Mouse (Mus musculus) macrophage (primary cell): ENCODE data around the gene Col8a1. TPM values are rescaled to one million over a fixed set of nuclear protein-coding genes. Genes with fewer than 3 reads are reported as not detected.
A peak's percentile ranks its signal among the peaks of the same experiment; 100 is the strongest.

ENCODE experiments used
- H3K27ac ChIP-seq: fragments of 350-480 bp; formaldehyde crosslinking; 2 replicates; pipeline ENCODE4 v1.9.0; 2021
- H3K36me3 ChIP-seq: fragments of 350-480 bp; formaldehyde crosslinking; 2 replicates; pipeline ENCODE4 v1.9.0; 2021; ENCODE audit errors: inconsistent target
- H3K4me3 ChIP-seq: fragments of 350-480 bp; formaldehyde crosslinking; 2 replicates; pipeline ENCODE4 v1.9.0; 2021; ENCODE audit errors: inconsistent target
- H3K79me2 ChIP-seq: fragments of 350-480 bp; formaldehyde crosslinking; 2 replicates; pipeline ENCODE4 v1.9.0; 2021; ENCODE audit errors: inconsistent target
- WGBS: methylation state at CpG from one replicate; pipeline ENCODE4 v1.1.7; 2026; ENCODE audit warnings: inconsistent platforms; ENCODE audit not compliant: missing documents; 5-methylcytosine and 5-hydroxymethylcytosine counted together
- polyA plus RNA-seq: library from polyadenylated mRNA; stranded (reverse); fragments of 250-400 nt; gene quantifications from 3 replicates; pipeline ENCODE4 v1.2.4, GENCODE M21; 2018; ENCODE audit warnings: inconsistent platforms

Gene Col8a1
- polyA plus RNA-seq, 1 experiment from 2014 or later = 0.03 TPM

GRCm38 (mm10) chr16:57606444-57607227, 147.9 kb downstream of the Col8a1 start, which contains the start of gene Cmss1:
Gene Cmss1 (minus strand): TSS chr16:57606864.
- 1% methylated on average over 64 of the region's 64 CpGs for WGBS

GRCm38 (mm10) chr16:57601031-57601430, 153.5 kb downstream of the Col8a1 start:
- no peaks in the 10 kb centered on the region for H3K36me3 ChIP-seq
- no peaks in the 10 kb centered on the region for H3K79me2 ChIP-seq
- no peak overlapping the region for H3K27ac ChIP-seq
- no peak overlapping the region for H3K4me3 ChIP-seq

More at GRCm38 (mm10) chr16:57606444-57607227, 147.9 kb downstream of the Col8a1 start, which contains the start of gene Cmss1:
- Histone ChIP-seq H3K36me3 (no peaks in the 10 kb centered on the region), H3K4me3 (peak within 1 kb of the TSS; percentile 56), H3K27ac (peak within 1 kb of the TSS; percentile 84), H3K79me2 (no peaks in the 10 kb centered on the region)

GRCm38 (mm10) chr16:57597295-57597957, 157.1 kb downstream of the Col8a1 start:
- H3K4me3 ChIP-seq = no peak overlapping the region
- no peaks in the 10 kb centered on the region for H3K79me2 ChIP-seq
- no peak overlapping the region for H3K27ac ChIP-seq
- WGBS = 89% methylated on average over 4 of the region's 4 CpGs
- H3K36me3 ChIP-seq = no peaks in the 10 kb centered on the region

- Histone ChIP-seq H3K27ac (no peak overlapping the region), H3K4me3 (no peak overlapping the region), H3K79me2 (no peaks in the 10 kb centered on the region), H3K36me3 (no peaks in the 10 kb centered on the region)
- WGBS = 41% methylated on average over 7 of the region's 7 CpGs
Measured at GRCm38 (mm10) chr16:57593422-57594157, 160.9 kb downstream of the Col8a1 start.

- Histone ChIP-seq H3K27ac (no peak overlapping the region), H3K4me3 (no peak overlapping the region), H3K79me2 (no peaks in the 10 kb centered on the region), H3K36me3 (no peaks in the 10 kb centered on the region)
- 22% methylated on average over 3 of the region's 3 CpGs for WGBS
Measured at GRCm38 (mm10) chr16:57585201-57585600, 169.3 kb downstream of the Col8a1 start.

- 23% methylated on average over 2 of the region's 2 CpGs for WGBS
- no peaks in the 10 kb centered on the region for H3K79me2 ChIP-seq
- no peaks in the 10 kb centered on the region for H3K36me3 ChIP-seq
- no peak overlapping the region for H3K27ac ChIP-seq
- no peak overlapping the region for H3K4me3 ChIP-seq
Measured at GRCm38 (mm10) chr16:57582008-57582407, 172.5 kb downstream of the Col8a1 start.

GRCm38 (mm10) chr16:57580041-57580440, 174.5 kb downstream of the Col8a1 start:
- Histone ChIP-seq H3K79me2 (peaks cover 18% of the 10 kb centered on the region; the same call in 1 of the 2 replicates), H3K36me3 (no peaks in the 10 kb centered on the region), H3K4me3 (no peak overlapping the region), H3K27ac (no peak overlapping the region)
- WGBS = 48% methylated on average over 7 of the region's 7 CpGs

- Histone ChIP-seq H3K4me3 (no peak overlapping the region), H3K79me2 (peaks cover 42% of the 10 kb centered on the region; the same call in 1 of the 2 replicates), H3K36me3 (no peaks in the 10 kb centered on the region), H3K27ac (no peak overlapping the region)
- 94% methylated on average over 1 of the region's 1 CpGs for WGBS
Measured at GRCm38 (mm10) chr16:57577519-57577918, 177.0 kb downstream of the Col8a1 start.

- Histone ChIP-seq H3K79me2 (peaks cover 58% of the 10 kb centered on the region; the same call in 1 of the 2 replicates), H3K36me3 (peaks cover 16% of the 10 kb centered on the region), H3K27ac (no peak overlapping the region), H3K4me3 (no peak overlapping the region)
- WGBS = 100% methylated on average over 1 of the region's 1 CpGs
Measured at GRCm38 (mm10) chr16:57575764-57576388, 178.7 kb downstream of the Col8a1 start.

Other genes starting within 250 kb of the Col8a1 start
- 4.7 to 12.1 TPM (median 7.3 TPM) in 3 replicates for gene Cmss1, start 147.9 kb downstream of the Col8a1 start, polyA plus RNA-seq